Mouse (Mus musculus): ENCODE data around the gene Btla.

- TF ChIP-seq CTCF (IDR thresholded peaks at IDR 0.05; ENCODE audit: control insufficient read depth, insufficient read depth, insufficient read length) (no peak), MAX (IDR thresholded peaks at IDR 0.05) (no peak), USF1 (IDR thresholded peaks at IDR 0.05; ENCODE audit: low read depth) (no peak)
Measured at GRCm38 (mm10) chr16:45231296-45231695, 7.2 kb downstream of the Btla start.
